Mouse (Mus musculus): ENCODE measurements at regions not wholly inside any gene's neighbourhood (a gene's known extent, or its start where the extent isn't known, plus 50 kb on each side); places are given as distances from the start of the nearest gene placed in this dataset.

DNA sequence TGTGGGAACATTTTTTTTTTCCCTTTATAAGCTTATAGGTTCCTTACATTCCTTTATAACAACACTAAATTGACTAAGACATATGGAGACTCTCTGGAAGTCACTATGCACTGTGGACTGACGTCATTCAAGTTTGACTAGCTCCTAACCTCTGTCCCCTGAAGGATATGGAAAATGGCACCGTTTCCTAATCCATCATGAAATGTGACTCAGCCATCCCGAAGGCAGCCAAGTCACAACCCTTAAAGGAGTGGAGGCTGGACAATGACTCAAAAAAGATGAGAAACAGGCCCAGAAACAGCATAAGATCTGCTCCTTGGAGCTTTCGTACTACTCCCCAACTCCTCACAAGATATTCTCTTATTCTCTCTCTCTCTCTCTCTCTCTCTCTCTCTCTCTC, 253.5 kb downstream of the Hhipl2 start:
- 66% methylated on average over 4 of the region's 4 CpGs for WGBS
- DNase-seq (ENCODE audit: low spot score) (no peak), ATAC-seq (replicated peaks; ENCODE audit: low FRiP score) (no peak)
- 0 out of 2 replicates have a peak, but pooled peaks cover 3% of the 10 kb centered on the region for H3K9me3 ChIP-seq (ENCODE audit: control insufficient read depth, low read length)
- H3K4me1 ChIP-seq (replicated peaks; ENCODE audit: control insufficient read depth, insufficient read depth, low read length): no peaks in the 10 kb centered on the region
- no peak overlapping the region for H3K27ac ChIP-seq (ENCODE audit: low read depth, low read length)
- H3K27me3 ChIP-seq (replicated peaks; ENCODE audit: control insufficient read depth, insufficient read depth, low read length): no peaks in the 10 kb centered on the region
- no peak overlapping the region for H3K4me3 ChIP-seq (ENCODE audit: low read depth, low read length)
- no peak overlapping the region for H3K9ac ChIP-seq (ENCODE audit: low read depth, low read length)
- H3K4me2 ChIP-seq: no peak overlapping the region
- no peaks in the 10 kb centered on the region for H3K36me3 ChIP-seq (ENCODE audit: control insufficient read depth, insufficient read depth, low read length)

DNA sequence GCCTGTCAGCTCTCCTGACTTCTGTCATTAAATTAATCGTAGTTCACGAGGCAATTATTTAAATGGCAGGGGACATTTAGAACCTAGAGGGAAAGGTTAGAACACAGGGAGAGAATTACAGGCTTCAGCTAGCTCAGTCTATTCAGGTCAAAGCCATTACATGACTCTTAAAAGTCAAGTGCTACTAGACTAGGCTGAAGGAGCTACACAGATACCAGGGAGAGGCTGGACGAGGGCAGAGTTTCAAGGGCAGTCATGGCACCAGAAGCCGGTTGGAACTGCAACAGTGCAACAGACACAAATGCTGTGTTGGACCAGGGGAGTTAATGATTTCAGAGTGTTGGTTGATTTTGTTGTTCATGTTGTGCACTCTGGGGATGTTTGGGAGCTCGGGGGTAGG, 254.5 kb downstream of the Hhipl2 start:
- Histone ChIP-seq H3K36me3 (ENCODE audit: control insufficient read depth, insufficient read depth, low read length) (no peaks in the 10 kb centered on the region), H3K27ac (ENCODE audit: low read depth, low read length) (no peak overlapping the region), H3K9me3 (ENCODE audit: control insufficient read depth, low read length) (no peaks in the 10 kb centered on the region), H3K4me1 (replicated peaks; ENCODE audit: control insufficient read depth, insufficient read depth, low read length) (no peaks in the 10 kb centered on the region), H3K9ac (ENCODE audit: low read depth, low read length) (no peak overlapping the region), H3K4me3 (ENCODE audit: low read depth, low read length) (no peak overlapping the region), H3K27me3 (replicated peaks; ENCODE audit: control insufficient read depth, insufficient read depth, low read length) (no peaks in the 10 kb centered on the region), H3K4me2 (no peak overlapping the region)
- DNase-seq (ENCODE audit: low spot score) (no peak), ATAC-seq (replicated peaks; ENCODE audit: low FRiP score) (no peak)
- WGBS: 81% methylated on average over 5 of the region's 5 CpGs

DNA sequence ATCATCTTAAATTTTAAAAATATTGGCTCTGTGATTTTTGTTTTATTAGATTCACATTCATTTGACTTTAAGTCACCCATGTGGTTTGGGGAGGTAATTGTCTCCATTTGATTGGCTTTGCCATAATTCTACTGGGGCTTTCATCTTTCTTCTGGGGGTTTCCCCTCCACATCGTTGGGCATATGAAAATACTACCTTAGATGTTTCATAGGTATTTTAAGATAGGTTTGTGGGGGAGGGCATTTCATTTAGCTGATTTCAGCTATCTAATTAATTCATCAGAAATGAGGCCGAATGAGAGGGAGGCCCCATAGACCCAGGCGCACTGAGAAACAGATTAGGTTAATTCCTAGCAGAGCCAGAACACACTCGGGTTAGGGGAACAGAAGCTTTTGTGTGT, 259.6 kb downstream of the Hhipl2 start:
- Histone ChIP-seq H3K27ac (ENCODE audit: low read depth, low read length) (no peak overlapping the region), H3K4me3 (ENCODE audit: low read depth, low read length) (no peak overlapping the region), H3K9me3 (ENCODE audit: control insufficient read depth, low read length) (no peaks in the 10 kb centered on the region), H3K27me3 (replicated peaks; ENCODE audit: control insufficient read depth, insufficient read depth, low read length) (no peaks in the 10 kb centered on the region), H3K4me2 (no peak overlapping the region), H3K4me1 (replicated peaks; ENCODE audit: control insufficient read depth, insufficient read depth, low read length) (no peaks in the 10 kb centered on the region), H3K36me3 (ENCODE audit: control insufficient read depth, insufficient read depth, low read length) (no peaks in the 10 kb centered on the region), H3K9ac (ENCODE audit: low read depth, low read length) (no peak overlapping the region)
- no peak for DNase-seq (ENCODE audit: low spot score)
- 81% methylated on average over 4 of the region's 4 CpGs for WGBS
- ATAC-seq (replicated peaks; ENCODE audit: low FRiP score): no peak

DNA sequence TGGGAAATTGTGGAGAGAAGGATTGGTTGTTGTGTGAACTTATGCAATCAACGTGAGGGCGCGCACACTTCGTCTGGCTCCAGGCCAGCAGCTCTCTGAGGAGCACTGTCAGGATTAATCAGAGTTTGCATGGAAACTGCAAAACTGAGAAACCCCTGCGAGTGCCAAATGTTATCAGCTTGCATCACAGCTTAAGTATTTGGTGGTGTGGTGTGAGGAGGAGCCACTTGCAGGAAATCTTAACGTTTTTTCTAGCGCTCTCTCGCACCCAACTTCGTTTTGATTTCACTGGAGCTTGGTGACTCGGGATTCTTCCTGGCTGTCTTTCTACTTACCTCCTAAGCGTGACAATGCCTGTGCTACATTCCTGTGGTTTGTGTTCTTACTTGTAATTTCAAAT, 261.9 kb downstream of the Hhipl2 start:
- WGBS: 50% methylated on average over 11 of the region's 11 CpGs

DNA sequence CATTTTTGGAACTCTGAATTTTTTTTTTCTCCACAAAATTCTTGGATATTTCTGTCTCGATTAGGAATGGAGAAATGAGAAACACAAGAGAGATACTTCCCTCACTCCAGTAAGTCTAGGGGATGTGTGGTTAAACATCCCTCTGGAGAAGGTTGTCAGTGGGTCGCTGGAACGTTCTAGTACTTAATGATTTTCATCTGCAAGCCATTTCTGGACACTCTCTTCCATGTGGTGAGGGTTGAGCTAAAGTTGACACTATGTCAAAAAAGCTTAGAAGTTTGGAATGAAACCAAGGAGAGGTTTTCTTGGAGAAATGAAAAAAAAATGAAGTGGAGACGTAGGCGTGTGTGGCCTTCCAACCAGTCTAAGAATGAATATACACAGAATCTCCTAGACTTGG, 268.0 kb downstream of the Hhipl2 start:
- Histone ChIP-seq H3K9me3 (ENCODE audit: control insufficient read depth, low read length) (no peaks in the 10 kb centered on the region), H3K36me3 (ENCODE audit: control insufficient read depth, insufficient read depth, low read length) (no peaks in the 10 kb centered on the region), H3K9ac (ENCODE audit: low read depth, low read length) (no peak overlapping the region), H3K4me1 (replicated peaks; ENCODE audit: control insufficient read depth, insufficient read depth, low read length) (no peaks in the 10 kb centered on the region), H3K4me3 (ENCODE audit: low read depth, low read length) (no peak overlapping the region), H3K4me2 (no peak overlapping the region), H3K27ac (ENCODE audit: low read depth, low read length) (no peak overlapping the region), H3K27me3 (replicated peaks; ENCODE audit: control insufficient read depth, insufficient read depth, low read length) (no peaks in the 10 kb centered on the region)
- no peak for DNase-seq (ENCODE audit: low spot score)
- 81% methylated on average over 5 of the region's 5 CpGs for WGBS
- no peak for ATAC-seq (replicated peaks; ENCODE audit: low FRiP score)

More for the DNA sequence above, 261.9 kb downstream of the Hhipl2 start:
- ATAC-seq (replicated peaks; ENCODE audit: low FRiP score) (no peak), DNase-seq (ENCODE audit: low spot score) (no peak)
- H3K9me3 ChIP-seq (ENCODE audit: control insufficient read depth, low read length): no peaks in the 10 kb centered on the region
- no peaks in the 10 kb centered on the region for H3K36me3 ChIP-seq (ENCODE audit: control insufficient read depth, insufficient read depth, low read length)
- H3K27ac ChIP-seq (ENCODE audit: low read depth, low read length): no peak overlapping the region
- no peak overlapping the region for H3K4me3 ChIP-seq (ENCODE audit: low read depth, low read length)
- no peaks in the 10 kb centered on the region for H3K4me1 ChIP-seq (replicated peaks; ENCODE audit: control insufficient read depth, insufficient read depth, low read length)
- H3K4me2 ChIP-seq: no peak overlapping the region
- H3K9ac ChIP-seq (ENCODE audit: low read depth, low read length): no peak overlapping the region
- no peaks in the 10 kb centered on the region for H3K27me3 ChIP-seq (replicated peaks; ENCODE audit: control insufficient read depth, insufficient read depth, low read length)

DNA sequence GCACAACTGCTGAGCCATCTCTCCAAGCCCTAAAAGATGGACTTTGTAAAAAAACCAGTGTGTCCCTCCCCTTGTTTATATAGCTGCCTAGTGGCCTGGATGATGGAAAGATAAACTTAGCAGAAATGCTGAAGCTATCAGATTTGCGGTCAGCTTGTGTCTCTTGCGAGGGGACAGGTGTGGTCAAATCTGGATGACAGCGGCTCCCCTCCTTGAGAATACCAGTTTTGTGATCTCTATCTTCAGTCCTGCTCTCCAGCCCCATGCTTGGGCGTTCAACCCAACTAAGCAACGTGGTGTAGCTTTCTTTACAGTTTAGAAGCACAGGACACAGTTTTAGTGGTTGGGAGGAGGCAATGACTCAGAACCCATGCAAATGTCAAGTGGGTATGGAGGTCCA, 274.7 kb downstream of the Hhipl2 start:
- no peak overlapping the region for H3K27ac ChIP-seq (ENCODE audit: low read depth, low read length)
- H3K4me1 ChIP-seq (replicated peaks; ENCODE audit: control insufficient read depth, insufficient read depth, low read length): no peaks in the 10 kb centered on the region
- no peak for ATAC-seq (replicated peaks; ENCODE audit: low FRiP score)
- no peak overlapping the region for H3K9ac ChIP-seq (ENCODE audit: low read depth, low read length)
- no peaks in the 10 kb centered on the region for H3K36me3 ChIP-seq (ENCODE audit: control insufficient read depth, insufficient read depth, low read length)
- no peak overlapping the region for H3K4me3 ChIP-seq (ENCODE audit: low read depth, low read length)
- H3K4me2 ChIP-seq: no peak overlapping the region
- no peak for DNase-seq (ENCODE audit: low spot score)
- no peaks in the 10 kb centered on the region for H3K27me3 ChIP-seq (replicated peaks; ENCODE audit: control insufficient read depth, insufficient read depth, low read length)
- 73% methylated on average over 5 of the region's 5 CpGs for WGBS
- H3K9me3 ChIP-seq (ENCODE audit: control insufficient read depth, low read length): no peaks in the 10 kb centered on the region

DNA sequence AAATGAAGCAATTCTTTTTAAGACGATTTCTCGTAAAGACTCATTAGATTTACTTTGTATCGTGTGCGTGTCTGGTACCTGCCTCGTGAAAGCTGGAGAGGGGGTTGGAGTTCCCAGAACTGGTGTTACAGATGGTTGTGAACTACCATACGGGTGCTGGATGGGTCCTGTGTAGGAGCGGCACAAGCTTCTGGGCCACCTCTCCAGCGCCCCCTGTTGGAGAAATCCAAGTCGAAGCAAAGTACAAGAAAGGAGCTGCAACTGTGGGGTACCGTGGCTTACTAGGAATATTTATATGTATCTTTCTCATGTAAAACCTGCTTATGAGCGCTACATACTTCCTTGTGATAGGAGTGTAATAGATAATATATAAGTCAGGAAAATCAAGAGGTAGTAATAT, 281.3 kb downstream of the Hhipl2 start:
- ATAC-seq (replicated peaks; ENCODE audit: low FRiP score): no peak
- H3K4me1 ChIP-seq (replicated peaks; ENCODE audit: control insufficient read depth, insufficient read depth, low read length): no peaks in the 10 kb centered on the region
- DNase-seq (ENCODE audit: low spot score): no peak
- no peaks in the 10 kb centered on the region for H3K27me3 ChIP-seq (replicated peaks; ENCODE audit: control insufficient read depth, insufficient read depth, low read length)
- no peak overlapping the region for H3K4me3 ChIP-seq (ENCODE audit: low read depth, low read length)
- no peaks in the 10 kb centered on the region for H3K36me3 ChIP-seq (ENCODE audit: control insufficient read depth, insufficient read depth, low read length)
- 77% methylated on average over 11 of the region's 11 CpGs for WGBS
- no peak overlapping the region for H3K4me2 ChIP-seq
- no peaks in the 10 kb centered on the region for H3K9me3 ChIP-seq (ENCODE audit: control insufficient read depth, low read length)
- no peak overlapping the region for H3K27ac ChIP-seq (ENCODE audit: low read depth, low read length)
- H3K9ac ChIP-seq (ENCODE audit: low read depth, low read length): no peak overlapping the region

DNA sequence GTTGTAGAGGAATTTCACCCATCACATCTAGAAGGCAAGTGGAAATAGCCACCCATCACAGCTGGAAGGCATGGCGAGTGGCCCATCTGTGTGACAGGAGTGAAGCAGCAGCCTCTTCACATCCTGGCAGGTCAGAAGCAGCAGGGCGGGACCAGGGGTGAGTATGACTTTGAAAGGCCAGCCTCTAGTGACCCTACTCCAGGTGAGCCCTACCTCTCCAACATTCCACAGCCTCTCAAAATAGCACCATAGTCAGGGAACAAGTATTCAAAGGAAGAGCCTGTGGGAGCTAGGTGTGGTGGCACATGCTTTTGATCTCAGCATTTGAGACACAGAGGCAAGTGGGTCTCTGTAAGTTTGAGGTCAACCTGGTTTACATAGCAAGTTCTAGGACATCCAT, 284.9 kb downstream of the Hhipl2 start:
- 85% methylated on average over 2 of the region's 2 CpGs for WGBS
- H3K27me3 ChIP-seq (replicated peaks; ENCODE audit: control insufficient read depth, insufficient read depth, low read length): no peaks in the 10 kb centered on the region
- H3K9ac ChIP-seq (ENCODE audit: low read depth, low read length): no peak overlapping the region
- ATAC-seq (replicated peaks; ENCODE audit: low FRiP score) (no peak), DNase-seq (ENCODE audit: low spot score) (no peak)
- H3K4me1 ChIP-seq (replicated peaks; ENCODE audit: control insufficient read depth, insufficient read depth, low read length): no peaks in the 10 kb centered on the region
- no peak overlapping the region for H3K4me2 ChIP-seq
- no peak overlapping the region for H3K4me3 ChIP-seq (ENCODE audit: low read depth, low read length)
- H3K9me3 ChIP-seq (ENCODE audit: control insufficient read depth, low read length): no peaks in the 10 kb centered on the region
- no peaks in the 10 kb centered on the region for H3K36me3 ChIP-seq (ENCODE audit: control insufficient read depth, insufficient read depth, low read length)
- H3K27ac ChIP-seq (ENCODE audit: low read depth, low read length): no peak overlapping the region

DNA sequence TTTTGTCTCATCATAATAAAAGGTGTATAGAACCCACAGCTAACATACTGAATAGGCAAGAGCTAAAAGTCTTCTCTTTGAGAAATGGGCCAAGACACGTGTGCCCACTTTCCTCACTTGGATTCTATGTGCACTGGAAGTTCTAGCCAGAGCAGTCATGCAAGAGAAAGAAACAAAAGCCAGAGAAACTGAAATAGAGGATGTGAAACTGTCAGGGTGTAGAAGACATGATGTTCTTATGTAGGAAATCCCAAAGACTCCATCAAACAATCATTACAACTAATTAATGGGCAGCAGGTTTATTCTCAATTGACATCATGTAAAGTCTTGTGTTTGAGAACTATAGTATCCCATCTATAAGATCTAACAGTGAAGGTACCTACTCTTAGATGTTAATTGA, 294.9 kb downstream of the Hhipl2 start:
- Histone ChIP-seq H3K9ac (ENCODE audit: low read depth, low read length) (no peak overlapping the region), H3K27me3 (replicated peaks; ENCODE audit: control insufficient read depth, insufficient read depth, low read length) (no peaks in the 10 kb centered on the region), H3K4me2 (no peak overlapping the region), H3K36me3 (ENCODE audit: control insufficient read depth, insufficient read depth, low read length) (no peaks in the 10 kb centered on the region), H3K27ac (ENCODE audit: low read depth, low read length) (no peak overlapping the region), H3K9me3 (ENCODE audit: control insufficient read depth, low read length) (no peaks in the 10 kb centered on the region), H3K4me1 (replicated peaks; ENCODE audit: control insufficient read depth, insufficient read depth, low read length) (no peaks in the 10 kb centered on the region), H3K4me3 (ENCODE audit: low read depth, low read length) (no peak overlapping the region)
- 76% methylated on average over 1 of the region's 1 CpGs for WGBS
- no peak for ATAC-seq (replicated peaks; ENCODE audit: low FRiP score)
- DNase-seq (ENCODE audit: low spot score): no peak

Measured in liver, embryonic 11.5 days (tissue).